Mouse (Mus musculus) adrenal gland, adult 2 months (tissue): Measurements from ENCODE around the gene Zc3h14. TPM values are rescaled to one million over a fixed set of nuclear protein-coding genes. Genes with fewer than 3 reads are reported as not detected.

Experiments used
- polyA plus RNA-seq: library from polyadenylated mRNA; depleted of rRNA; stranded (reverse); fragments of >200 nt; gene quantifications from 2 replicates; pipeline ENCODE4 v1.2.3, GENCODE M21; 2012; rRNA removed
- total RNA-seq, 2 experiments: library from RNA; stranded (reverse); gene quantifications; 2 replicates each; pipeline ENCODE4 v1.2.3; 2021

Zc3h14 gene
- total and polyA plus RNA-seq, 3 experiments = 15.1 to 107 (median 80.8) TPM

Other genes with a start within 250 kb of the Zc3h14 start
- gene Kcnk10, start 168.7 kb upstream of the Zc3h14 start, total RNA-seq = not detected
- not detected in 2 replicates for gene Kcnk10, start 168.7 kb upstream of the Zc3h14 start, polyA plus RNA-seq
- gene Spata7, start 118.8 kb upstream of the Zc3h14 start, total RNA-seq = 10 to 100 TPM in 1 of 2 experiments, 1 to 10 TPM in 1; 7.8 to 12.4 TPM
- 2.7 and 2.8 TPM in 2 replicates for gene Spata7, start 118.8 kb upstream of the Zc3h14 start, polyA plus RNA-seq
- gene Ptpn21, start 9.6 kb upstream of the Zc3h14 start, total RNA-seq = 10 to 100 TPM; 15.3 to 24.1 TPM
- gene Ptpn21, start 9.6 kb upstream of the Zc3h14 start, polyA plus RNA-seq = 18.6 and 19.8 TPM in 2 replicates
- gene Eml5, start 154.5 kb downstream of the Zc3h14 start, total RNA-seq = 10 to 100 TPM; 20.4 to 23.4 TPM
- gene Eml5, start 154.5 kb downstream of the Zc3h14 start, polyA plus RNA-seq = 3.7 and 5.5 TPM in 2 replicates
- 10 to 100 TPM; 25.8 to 33.0 TPM for gene Ttc8, start 173.6 kb downstream of the Zc3h14 start, total RNA-seq
- gene Ttc8, start 173.6 kb downstream of the Zc3h14 start, polyA plus RNA-seq = 9.6 and 11.4 TPM in 2 replicates